ENCODE assay signal across 11 mouse cellular contexts in the genomic region with DNA sequence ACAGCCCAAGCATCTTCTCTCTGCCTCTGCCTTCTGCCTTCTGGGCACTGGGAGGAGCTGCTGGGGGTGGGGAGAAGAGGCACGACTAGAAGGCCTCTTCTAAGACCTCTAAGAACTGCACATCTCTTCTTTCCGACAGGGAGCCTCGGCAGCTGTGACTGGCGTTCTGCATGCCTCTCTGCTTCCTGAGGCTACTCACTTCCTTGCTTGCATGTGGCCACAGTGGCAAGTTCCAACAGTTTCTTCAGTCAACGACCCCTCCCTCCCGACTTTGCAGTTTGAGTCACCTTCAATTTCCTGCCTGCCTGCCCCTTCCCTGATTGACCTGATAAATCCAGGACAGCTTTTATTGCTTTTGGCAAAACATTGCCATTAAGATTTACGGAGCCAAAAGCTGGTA. TPM values are rescaled to one million over a fixed set of nuclear protein-coding genes. Genes with fewer than 3 reads are reported as not detected.
DNase-seq lines count a peak whose midpoint lies in the region; ATAC-seq and TF ChIP-seq lines count a peak whose summit lies in the region.
"Had no signal": no experiment of that assay in that cellular context is flagged by ENCODE, and none has a peak within 500 bp of the region (broad histone marks: within the 10 kb centered on the region; RNA-seq: fewer than 3 reads in every experiment).

No protein-coding gene starts in this region.

- peak overlapping the region; percentile 94 for H3K27ac ChIP-seq in heart, embryonic 10.5 days
- H3K27ac ChIP-seq in lung, embryonic 14.5 days (ENCODE audit: low read depth), result peak overlapping the region; percentile 69
- no peak overlapping the region for H3K27ac ChIP-seq in MEL (ENCODE audit: control insufficient read depth, low read depth, low read length)
- peak overlapping the region; percentile 29; the same call in 1 of the 2 replicates for H3K27ac ChIP-seq in hindbrain, embryonic 16.5 days (ENCODE audit: low read depth, low read length)

- 17% methylated on average over 7 of the region's 7 CpGs for WGBS in heart, embryonic 10.5 days
- WGBS in lung, embryonic 14.5 days, result 18% methylated on average over 7 of the region's 7 CpGs
- WGBS in hindbrain, embryonic 16.5 days, result 39% methylated on average over 7 of the region's 7 CpGs

- H3K4me2 ChIP-seq in lung, embryonic 14.5 days, result no peak overlapping the region
- no peak overlapping the region for H3K4me2 ChIP-seq in hindbrain, embryonic 16.5 days (ENCODE audit: low read length)

- H3K9ac ChIP-seq in lung, embryonic 14.5 days, result no peak overlapping the region
- no peak overlapping the region for H3K9ac ChIP-seq in MEL (ENCODE audit: control insufficient read depth, low read depth, low read length, poor library complexity, severe bottlenecking)
- H3K9ac ChIP-seq in hindbrain, embryonic 16.5 days (ENCODE audit: low read depth, low read length), result peak overlapping the region; percentile 27; the same call in 1 of the 2 replicates

- TF ChIP-seq RAD21 in MEL (IDR thresholded peaks at IDR 0.05; ENCODE audit: low read depth, low read length), result no peak; the same call in none of the 2 replicates

- peaks cover 80% of the 10 kb centered on the region for H3K4me1 ChIP-seq in heart, embryonic 10.5 days
- H3K4me1 ChIP-seq in lung, embryonic 14.5 days (ENCODE audit: insufficient read depth), result peaks cover 30% of the 10 kb centered on the region
- H3K4me1 ChIP-seq in MEL (ENCODE audit: control insufficient read depth in 1 of 2, insufficient read depth in 2 of 2, low read length in 2 of 2), result peaks cover 7 to 24% of the 10 kb centered on the region in 2 experiments
- peaks cover 30% of the 10 kb centered on the region for H3K4me1 ChIP-seq in hindbrain, embryonic 16.5 days (ENCODE audit: control insufficient read depth, insufficient read depth, low read depth, low read length)

- no peak for ATAC-seq in lung, embryonic 14.5 days (ENCODE audit: insufficient read depth)
- no peak for ATAC-seq in hindbrain, embryonic 16.5 days
- ATAC-seq in CD4-positive, CD25-positive, alpha-beta regulatory T cell, adult 4 months, result no peak
- ATAC-seq: forebrain, embryonic 16.5 days had no signal

- TF ChIP-seq EP300 in MEL (IDR thresholded peaks at IDR 0.05; ENCODE audit: low read depth in 1 of 2, low read length in 2 of 2), result no peak

- no peaks in the 10 kb centered on the region for H3K36me3 ChIP-seq in heart, embryonic 10.5 days
- H3K36me3 ChIP-seq in lung, embryonic 14.5 days (ENCODE audit: insufficient read depth), result no peaks in the 10 kb centered on the region
- peaks cover 0 to 11% of the 10 kb centered on the region in 2 experiments; a peak in 2 of 4 replicates for H3K36me3 ChIP-seq in MEL (ENCODE audit: control insufficient read depth in 1 of 2, insufficient read depth in 2 of 2, low read length in 2 of 2)
- no peaks in the 10 kb centered on the region for H3K36me3 ChIP-seq in hindbrain, embryonic 16.5 days (ENCODE audit: control insufficient read depth, insufficient read depth, low read length)

- no peak; the same call in 1 of the 2 replicates for TF ChIP-seq CTCF in lung, embryonic 14.5 days (IDR thresholded peaks at IDR 0.05; ENCODE audit: low read depth)
- TF ChIP-seq CTCF in MEL (IDR thresholded peaks at IDR 0.05 in 2 of 3, conservative IDR thresholded peaks at IDR 0.05 in 1 of 3; ENCODE audit: control insufficient read depth in 1 of 3, insufficient read depth in 1 of 3, low read depth in 2 of 3, low read length in 3 of 3, poor library complexity in 1 of 3, severe bottlenecking in 1 of 3), result no peak

- H3K27me3 ChIP-seq in heart, embryonic 10.5 days (ENCODE audit: insufficient read depth, poor library complexity, severe bottlenecking), result no peaks in the 10 kb centered on the region
- no peaks in the 10 kb centered on the region for H3K27me3 ChIP-seq in lung, embryonic 14.5 days (ENCODE audit: insufficient read depth, low read length)
- H3K27me3 ChIP-seq in MEL (ENCODE audit: control insufficient read depth in 1 of 2, insufficient read depth in 2 of 2, low read length in 2 of 2), result no peaks in the 10 kb centered on the region
- no peaks in the 10 kb centered on the region for H3K27me3 ChIP-seq in hindbrain, embryonic 16.5 days (replicated peaks; ENCODE audit: control insufficient read depth, insufficient read depth, low read length)

- no peak for TF ChIP-seq POLR2A in MEL (IDR thresholded peaks at IDR 0.05; ENCODE audit: control insufficient read depth in 1 of 2, insufficient read depth in 1 of 2, low read depth in 1 of 2, low read length in 2 of 2, poor library complexity in 1 of 2)

- no peaks in the 10 kb centered on the region for H3K79me2 ChIP-seq in MEL (ENCODE audit: control insufficient read depth, insufficient read depth, low read length, poor library complexity)

- no peak for DNase-seq in heart, embryonic 10.5 days (ENCODE audit: low spot score)
- DNase-seq in heart, postnatal 14 days, result no peak
- peak; percentile 33 for DNase-seq in lung, embryonic 14.5 days
- no peak for DNase-seq in lung, postnatal 25 days (ENCODE audit: low spot score)
- DNase-seq in MEL (ENCODE audit: low read depth, low spot score), result peak; percentile 48
- DNase-seq in ovary, postnatal 14 days (ENCODE audit: low spot score), result no peak
- DNase-seq: B cell, adult 2 months; liver had no signal

- no peaks in the 10 kb centered on the region for H3K9me3 ChIP-seq in heart, embryonic 10.5 days
- no peaks in the 10 kb centered on the region for H3K9me3 ChIP-seq in lung, embryonic 14.5 days (ENCODE audit: low read depth, low read length)
- no peaks in the 10 kb centered on the region for H3K9me3 ChIP-seq in MEL (replicated peaks; ENCODE audit: insufficient read depth, low read length)
- no peaks in the 10 kb centered on the region for H3K9me3 ChIP-seq in hindbrain, embryonic 16.5 days (ENCODE audit: control insufficient read depth, low read length)

- H3K4me3 ChIP-seq in heart, embryonic 10.5 days, result no peak overlapping the region
- no peak overlapping the region for H3K4me3 ChIP-seq in lung, embryonic 14.5 days (ENCODE audit: low read depth, low read length)
- H3K4me3 ChIP-seq in MEL (ENCODE audit: control insufficient read depth in 1 of 2, insufficient read depth in 1 of 2, low read depth in 2 of 2, low read length in 2 of 2), result peak overlapping the region in 1 of 2 experiments; percentile 15; a peak in 2 of 4 replicates
- no peak overlapping the region for H3K4me3 ChIP-seq in hindbrain, embryonic 16.5 days (ENCODE audit: low read length)

- intact Hi-C loops in heart, postnatal 14 days (cut with DNase I), result no loop called here

TF ChIP-seq in MEL, 35 proteins besides CTCF, POLR2A, EP300 and RAD21:
- TF ChIP-seq RCOR1 (IDR thresholded peaks at IDR 0.05; ENCODE audit: low read depth, low read length) (no peak), KAT2A (conservative IDR thresholded peaks at IDR 0.05; ENCODE audit: low read depth, low read length) (no peak), BHLHE40 (IDR thresholded peaks at IDR 0.05; ENCODE audit: borderline replicate concordance, low read depth, low read length) (no peak), TBP (IDR thresholded peaks at IDR 0.05; ENCODE audit: low read depth, low read length) (no peak), MYC (IDR thresholded peaks at IDR 0.05; ENCODE audit: low read depth, low read length) (no peak), SMC3 (IDR thresholded peaks at IDR 0.05; ENCODE audit: low read depth, low read length) (no peak), NELFE (IDR thresholded peaks at IDR 0.05; ENCODE audit: low read depth, low read length) (no peak), CHD2 (IDR thresholded peaks at IDR 0.05; ENCODE audit: low read length) (no peak), ZMIZ1 (IDR thresholded peaks at IDR 0.05; ENCODE audit: low read depth, low read length) (no peak), TAL1 (IDR thresholded peaks at IDR 0.05; ENCODE audit: low read length) (no peak), MAFK (IDR thresholded peaks at IDR 0.05; ENCODE audit: borderline replicate concordance, low read depth, low read length) (no peak), HCFC1 (IDR thresholded peaks at IDR 0.05; ENCODE audit: low read depth, low read length) (no peak), MAX (IDR thresholded peaks at IDR 0.05; ENCODE audit: low read length) (no peak), ZKSCAN1 (IDR thresholded peaks at IDR 0.05; ENCODE audit: low read depth, low read length) (no peak), SIN3A (IDR thresholded peaks at IDR 0.05; ENCODE audit: low read length) (no peak), GABPA (IDR thresholded peaks at IDR 0.05; ENCODE audit: low read depth, low read length) (no peak)

RNA-seq across cellular contexts. Expression of gene Tmem209, which starts 46.8 kb away (rescaled TPM):
- polyA plus RNA-seq in heart, embryonic 10.5 days (2016; fragmentation: Nextera tagmentation; extraction: Ambion mirVana), result 38.2 and 41.1 TPM in 2 replicates
- 1 to 10 TPM; 6.9 to 7.6 TPM for total RNA-seq in heart, postnatal 14 days (2021)
- polyA plus RNA-seq in lung, embryonic 14.5 days (2014; fragmentation: Nextera tagmentation; extraction: Ambion mirVana), result 43.5 and 44.7 TPM in 2 replicates
- 25.4 and 26.1 TPM in 2 replicates for total RNA-seq in MEL (2012; rRNA removed)
- 10 to 100 TPM; 35.9 to 93.4 TPM for polyA plus RNA-seq in MEL (2012; ENCODE audit: insufficient read depth in 1 of 2, insufficient read length in 2 of 2, low read depth in 1 of 2, low replicate concordance in 2 of 2, missing spikeins in 1 of 2)
- 25.6 and 31.4 TPM in 2 replicates for polyA plus RNA-seq in hindbrain, embryonic 16.5 days (2015; fragmentation: Nextera tagmentation; extraction: Ambion mirVana)
- 10 to 100 TPM; 59.9 to 60.8 TPM for polyA plus RNA-seq in CD4-positive, CD25-positive, alpha-beta regulatory T cell, adult 4 months (2017; shearing (Covaris generic))

RNA-seq across cellular contexts. Expression of gene Ssmem1, which starts 46.8 kb away (rescaled TPM):
- 0.16 TPM in 1 of 2 replicates, not detected in the other for polyA plus RNA-seq in heart, embryonic 10.5 days (2016; fragmentation: Nextera tagmentation; extraction: Ambion mirVana)
- under 1 TPM in 1 of 2 experiments, not detected in 1; 0.24 TPM for total RNA-seq in heart, postnatal 14 days (2021)
- polyA plus RNA-seq in lung, embryonic 14.5 days (2014; fragmentation: Nextera tagmentation; extraction: Ambion mirVana), result 0.16 and 0.49 TPM in 2 replicates
- total RNA-seq in MEL (2012; rRNA removed), result 0.08 TPM in 1 of 2 replicates, not detected in the other
- polyA plus RNA-seq in MEL (2012; ENCODE audit: insufficient read depth in 1 of 2, insufficient read length in 2 of 2, low read depth in 1 of 2, low replicate concordance in 2 of 2, missing spikeins in 1 of 2), result under 1 TPM in 1 of 2 experiments, not detected in 1; 0.13 TPM
- 0.15 and 0.19 TPM in 2 replicates for polyA plus RNA-seq in hindbrain, embryonic 16.5 days (2015; fragmentation: Nextera tagmentation; extraction: Ambion mirVana)
- polyA plus RNA-seq in CD4-positive, CD25-positive, alpha-beta regulatory T cell, adult 4 months (2017; shearing (Covaris generic)), result not detected
- polyA plus RNA-seq: forebrain, embryonic 16.5 days had no signal

Comparison
In these comparisons a context has a peak if more than half of its experiments do, and no peak if none do; other contexts are left out.
1. DNase-seq: peak in lung, embryonic 14.5 days (single experiment) and MEL (single experiment); none in heart, embryonic 10.5 days (single experiment), heart, postnatal 14 days (0 of 2), lung, postnatal 25 days (single experiment) and ovary, postnatal 14 days (single experiment).